Mouse (Mus musculus): ENCODE measurements around the gene Serpinf2.

DNA sequence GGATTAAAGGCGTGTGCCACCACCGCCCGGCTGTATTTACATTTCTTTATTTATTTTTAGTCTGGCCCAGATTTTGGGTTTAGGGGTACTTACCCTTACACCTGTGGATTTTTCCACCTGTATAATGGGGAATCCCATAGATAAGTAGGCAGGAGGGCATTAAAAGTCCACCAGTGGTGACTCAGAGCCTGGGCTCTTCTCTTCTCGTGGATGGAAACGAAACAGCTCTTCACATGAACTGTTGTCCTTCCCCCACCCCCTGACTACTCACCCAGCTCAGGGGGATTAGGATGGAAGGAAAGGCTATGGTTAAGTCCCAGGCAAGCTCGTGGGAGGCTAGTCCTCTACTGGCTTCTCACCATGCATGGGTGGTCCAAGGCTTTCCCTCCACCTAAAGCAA lies 25.0 kb upstream of the Serpinf2 start:
- TF ChIP-seq POLR2A (IDR thresholded peaks at IDR 0.05; ENCODE audit: insufficient read depth, low read length) (no peak), CTCF (IDR thresholded peaks at IDR 0.05; ENCODE audit: low read depth, low read length) (no peak)
